ENCODE assay signal across 8 mouse cellular contexts in the genomic region with DNA sequence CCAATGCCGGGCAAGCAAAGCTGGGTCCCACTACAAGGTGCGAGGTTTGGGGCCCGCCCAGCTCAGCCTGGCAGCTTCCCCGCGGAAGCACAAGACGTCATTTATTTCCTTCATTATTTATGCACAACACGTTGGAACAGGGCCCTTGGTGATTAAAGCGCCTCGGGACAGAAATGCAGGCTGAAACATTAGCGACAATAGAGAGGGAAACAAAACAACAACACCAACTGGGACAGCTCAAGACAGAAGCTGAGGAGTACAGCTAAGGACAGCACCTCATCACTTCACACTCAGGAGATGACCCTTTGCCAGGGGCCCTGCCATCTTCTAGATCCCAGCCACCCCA.
A peak's percentile ranks its signal among the peaks of the same experiment; 100 is the strongest.
DNase-seq lines count a peak whose midpoint lies in the region; ATAC-seq and TF ChIP-seq lines count a peak whose summit lies in the region.

No protein-coding gene starts in this region.

- ATAC-seq in limb, embryonic 14.5 days (ENCODE audit: low FRiP score, low read depth), result no peak

- H3K27me3 ChIP-seq in hindbrain, embryonic 10.5 days (ENCODE audit: insufficient read depth, poor library complexity, severe bottlenecking), result peaks cover 29% of the 10 kb centered on the region
- peaks cover 12% of the 10 kb centered on the region; the same call in 1 of the 2 replicates for H3K27me3 ChIP-seq in limb, embryonic 14.5 days (ENCODE audit: control insufficient read depth, insufficient read depth, low read length)

- peak overlapping the region; percentile 38 for H3K4me3 ChIP-seq in hindbrain, embryonic 10.5 days
- 0 out of 2 replicates have a peak overlapping the region, but pooled peaks have one; percentile 20 for H3K4me3 ChIP-seq in limb, embryonic 14.5 days (replicated peaks; ENCODE audit: low read length)

- TF ChIP-seq POLR2A in limb, embryonic 14.5 days (IDR thresholded peaks at IDR 0.05; ENCODE audit: borderline replicate concordance, extremely low read depth, insufficient read depth, insufficient read length), result no peak

- WGBS in hindbrain, embryonic 10.5 days, result 7% methylated on average over 10 of the region's 10 CpGs
- 5% methylated on average over 10 of the region's 10 CpGs for WGBS in limb, embryonic 14.5 days

- no peaks in the 10 kb centered on the region; the same call in 1 of the 2 replicates for H3K9me3 ChIP-seq in hindbrain, embryonic 10.5 days
- H3K9me3 ChIP-seq in limb, embryonic 14.5 days (ENCODE audit: control insufficient read depth, low read length), result no peaks in the 10 kb centered on the region

- H3K4me1 ChIP-seq in hindbrain, embryonic 10.5 days (replicated peaks), result peaks cover 17% of the 10 kb centered on the region
- peaks cover 11% of the 10 kb centered on the region for H3K4me1 ChIP-seq in limb, embryonic 14.5 days (ENCODE audit: control insufficient read depth, insufficient read depth, low read length)

- 0 out of 2 replicates have a peak overlapping the region, but pooled peaks have one; percentile 12 for H3K27ac ChIP-seq in hindbrain, embryonic 10.5 days
- H3K27ac ChIP-seq in limb, embryonic 14.5 days (replicated peaks; ENCODE audit: low read depth, low read length), result no peak overlapping the region

- H3K9ac ChIP-seq in limb, embryonic 14.5 days (ENCODE audit: low read depth, low read length, severe bottlenecking), result no peak overlapping the region

- DNase-seq in cerebellum, adult 18-20 months, result peak; percentile 62 to 70
- no peak for DNase-seq in cerebellum, postnatal 4 days (ENCODE audit: low spot score in 2 of 2)
- DNase-seq in cerebellum, adult 9-11 months, result peak; percentile 73
- no peak for DNase-seq in hindbrain, embryonic 10.5 days (ENCODE audit: low spot score)
- no peak for DNase-seq in limb, embryonic 14.5 days (ENCODE audit: low spot score)
- peak; percentile 66 for DNase-seq in retina, postnatal 1 day
- DNase-seq in frontal cortex, adult 2 months (ENCODE audit: extremely low spot score in 1 of 2, low spot score in 1 of 2), result no peak
- DNase-seq in yolk sac, embryonic 10.5 days (ENCODE audit: low spot score), result no peak

- no peaks in the 10 kb centered on the region for H3K36me3 ChIP-seq in hindbrain, embryonic 10.5 days
- H3K36me3 ChIP-seq in limb, embryonic 14.5 days (ENCODE audit: control insufficient read depth, insufficient read depth, low read length), result no peaks in the 10 kb centered on the region

- peak overlapping the region; percentile 45 for H3K4me2 ChIP-seq in limb, embryonic 14.5 days (replicated peaks; ENCODE audit: low read depth, low read length, severe bottlenecking)

Comparison
In these comparisons a context has a peak if more than half of its experiments do, and no peak if none do; other contexts are left out.
1. DNase-seq: peak in cerebellum, adult 18-20 months (2 of 2), cerebellum, adult 9-11 months (single experiment) and retina, postnatal 1 day (single experiment); none in cerebellum, postnatal 4 days (0 of 2), hindbrain, embryonic 10.5 days (single experiment), limb, embryonic 14.5 days (single experiment), frontal cortex, adult 2 months (0 of 2) and yolk sac, embryonic 10.5 days (single experiment).